Mouse (Mus musculus): ENCODE data around the gene Dkk2. TPM values are rescaled to one million over a fixed set of nuclear protein-coding genes. Genes with fewer than 3 reads are reported as not detected.

Gene Dkk2
- polyA plus RNA-seq, 1 experiment from 2014 or later, result 0.75 TPM

DNA sequence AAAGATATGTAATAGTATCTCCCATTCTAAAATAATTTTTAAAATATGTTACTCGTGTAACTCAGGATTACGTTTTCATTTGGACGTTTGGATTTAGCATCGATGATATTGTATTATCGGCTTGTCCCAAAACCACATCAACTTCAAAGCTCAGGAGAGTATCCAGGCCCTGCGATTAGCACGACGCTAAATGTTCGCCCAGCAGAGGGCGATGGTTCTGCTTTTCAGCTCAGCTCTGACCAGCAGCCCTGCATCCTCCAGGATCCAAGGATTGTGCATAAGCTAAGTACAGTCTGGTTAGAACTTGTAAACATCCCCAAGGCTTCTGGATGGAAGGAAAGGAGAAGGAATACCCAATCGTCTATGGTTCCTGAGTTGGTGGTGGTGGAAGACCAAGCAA lies 122.4 kb downstream of the Dkk2 start:
- Histone ChIP-seq H3K27ac (no peak overlapping the region), H3K4me3 (no peak overlapping the region), H3K4me1 (no peaks in the 10 kb centered on the region), H3K36me3 (no peaks in the 10 kb centered on the region), H3K9me3 (replicated peaks) (no peaks in the 10 kb centered on the region), H3K27me3 (replicated peaks) (no peaks in the 10 kb centered on the region), H3K9ac (no peak overlapping the region), H3K4me2 (no peak overlapping the region)
- WGBS (ENCODE audit: insufficient replicate concordance), result 26% methylated on average over 11 of the region's 11 CpGs
- ATAC-seq, result no peak

DNA sequence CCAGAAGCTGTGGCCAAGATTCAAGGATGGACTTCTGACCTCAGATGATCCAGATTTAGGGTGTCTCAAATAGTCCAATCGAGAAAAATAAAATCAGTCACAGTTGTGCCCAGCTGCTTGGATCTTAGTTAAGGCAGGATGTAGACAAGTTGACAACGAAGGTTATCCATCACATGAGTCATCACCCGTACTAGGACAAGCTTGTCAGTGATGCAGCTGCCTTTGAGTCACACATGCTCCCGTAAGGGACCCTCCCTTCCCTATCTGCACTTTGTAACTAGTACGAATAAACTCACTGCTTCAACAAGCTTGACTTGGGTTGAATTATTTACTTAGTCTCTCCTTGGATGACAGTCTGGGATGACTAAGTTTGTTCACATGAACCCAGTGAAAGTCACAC lies 126.2 kb downstream of the Dkk2 start:
- H3K4me2 ChIP-seq, result no peak overlapping the region
- H3K9me3 ChIP-seq (replicated peaks), result no peaks in the 10 kb centered on the region
- no peaks in the 10 kb centered on the region for H3K27me3 ChIP-seq (replicated peaks)
- no peaks in the 10 kb centered on the region for H3K36me3 ChIP-seq
- no peak overlapping the region for H3K4me3 ChIP-seq
- no peak overlapping the region for H3K27ac ChIP-seq
- no peak overlapping the region for H3K9ac ChIP-seq
- H3K4me1 ChIP-seq, result no peaks in the 10 kb centered on the region
- ATAC-seq, result no peak
- WGBS (ENCODE audit: insufficient replicate concordance), result 46% methylated on average over 5 of the region's 5 CpGs

DNA sequence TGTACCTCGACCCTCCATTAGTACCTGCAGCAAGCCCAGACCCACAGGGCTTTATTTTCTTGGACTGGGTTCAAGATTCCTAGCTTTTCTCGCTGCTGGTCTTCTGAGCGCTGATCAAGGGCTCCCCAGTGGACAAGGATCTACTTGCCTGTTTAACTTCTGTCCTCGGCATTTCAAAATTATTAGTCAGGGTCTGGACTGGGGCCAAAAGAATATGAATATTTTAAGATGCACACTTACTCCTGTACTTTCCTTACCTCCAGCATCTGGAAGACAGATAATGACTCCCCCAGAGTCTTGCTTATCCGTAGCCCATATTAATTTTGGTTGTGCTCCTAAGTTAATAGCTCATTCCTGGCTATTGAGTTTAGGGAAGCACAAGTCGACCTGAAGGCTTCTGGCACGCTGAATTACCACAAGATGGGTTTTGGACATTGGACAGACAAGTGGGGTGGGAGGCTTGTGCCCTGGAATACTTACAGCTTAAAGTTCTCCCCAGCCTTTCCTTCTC lies 134.9 kb downstream of the Dkk2 start:
- WGBS (ENCODE audit: insufficient replicate concordance), result 68% methylated on average over 7 of the region's 7 CpGs
- Histone ChIP-seq H3K27me3 (replicated peaks) (no peaks in the 10 kb centered on the region), H3K9ac (no peak overlapping the region), H3K9me3 (replicated peaks) (no peaks in the 10 kb centered on the region), H3K27ac (no peak overlapping the region), H3K36me3 (no peaks in the 10 kb centered on the region), H3K4me2 (no peak overlapping the region), H3K4me1 (no peaks in the 10 kb centered on the region), H3K4me3 (no peak overlapping the region)
- no peak for ATAC-seq

DNA sequence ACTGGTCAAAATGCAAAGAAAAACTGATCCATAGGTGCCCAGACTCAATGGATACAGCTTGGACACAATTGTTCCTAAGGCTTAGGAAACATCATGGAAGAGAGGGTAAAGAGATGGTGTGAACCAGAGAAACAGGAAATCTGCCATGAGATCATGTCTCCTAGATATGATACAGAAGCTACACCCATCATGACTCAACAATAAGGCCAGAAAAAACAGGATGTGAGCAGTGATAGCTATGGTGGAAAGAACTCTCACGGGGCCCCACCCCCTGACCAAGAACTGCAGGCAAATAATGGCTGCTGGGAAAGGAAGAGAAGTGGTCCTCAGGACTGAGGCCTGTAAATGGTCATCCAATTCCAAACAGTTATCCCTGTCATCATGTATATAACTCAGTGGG lies 142.5 kb downstream of the Dkk2 start:
- H3K36me3 ChIP-seq, result no peaks in the 10 kb centered on the region
- H3K4me2 ChIP-seq, result no peak overlapping the region
- WGBS (ENCODE audit: insufficient replicate concordance), result 30% methylated on average over 1 of the region's 1 CpGs
- no peak for ATAC-seq
- H3K4me3 ChIP-seq, result no peak overlapping the region
- no peaks in the 10 kb centered on the region for H3K9me3 ChIP-seq (replicated peaks)
- no peak overlapping the region for H3K27ac ChIP-seq
- no peaks in the 10 kb centered on the region for H3K4me1 ChIP-seq
- H3K9ac ChIP-seq, result no peak overlapping the region
- H3K27me3 ChIP-seq (replicated peaks), result no peaks in the 10 kb centered on the region

Measured in liver, embryonic 12.5 days (tissue).